15 mouse cellular contexts compared by ENCODE assay signal in the genomic region with DNA sequence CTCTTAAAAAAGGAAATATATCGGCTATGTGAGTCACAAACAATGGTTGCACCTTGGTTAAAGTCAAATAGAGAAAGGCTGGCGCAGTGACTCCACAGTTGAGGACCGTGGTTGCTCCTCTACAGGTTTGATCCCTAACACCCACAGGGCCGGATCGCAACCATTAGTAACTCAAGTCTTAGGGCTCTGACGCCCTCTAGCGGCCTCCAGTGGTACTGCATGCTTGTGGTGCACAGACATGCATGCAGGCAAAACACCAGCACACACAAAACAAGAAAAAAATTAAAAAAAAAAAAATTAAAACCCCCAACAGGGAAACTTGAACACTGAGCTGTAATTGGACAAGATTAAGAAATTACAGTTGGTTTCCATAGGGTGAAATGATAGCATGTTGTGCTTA.
A peak's percentile ranks its signal among the peaks of the same experiment; 100 is the strongest.
DNase-seq lines count a peak whose midpoint lies in the region; ATAC-seq and TF ChIP-seq lines count a peak whose summit lies in the region.
"Had no signal": no experiment of that assay in that cellular context is flagged by ENCODE, and none has a peak within 500 bp of the region (broad histone marks: within the 10 kb centered on the region; RNA-seq: fewer than 3 reads in every experiment).

No protein-coding gene starts in this region.

- no peak for DNase-seq in gastrocnemius, adult 2 months
- no peak for DNase-seq in gastrocnemius, postnatal 14 days
- DNase-seq in lung, embryonic 14.5 days = no peak
- DNase-seq in lung, postnatal 14 days = no peak
- DNase-seq in MEL-GATA-1-ER (ENCODE audit: extremely low read depth, low read depth) = peak; percentile 6
- peak; percentile 8 for DNase-seq in splenic B cell, adult 2 months (ENCODE audit: low read depth, low spot score)
- no peak for DNase-seq in natural killer cell, adult 2 months (ENCODE audit: low spot score in 2 of 2)
- DNase-seq in cerebellum, postnatal 4 days (ENCODE audit: low spot score in 2 of 2) = no peak
- DNase-seq: adrenal gland, adult 2 months; heart, postnatal 10 days; liver, embryonic 13.5 days; thymus, postnatal 36 days had no signal

- no peak overlapping the region for H3K27ac ChIP-seq in gastrocnemius, adult 2 months
- H3K27ac ChIP-seq in lung, embryonic 14.5 days (ENCODE audit: low read depth) = no peak overlapping the region
- H3K27ac ChIP-seq: embryonic facial prominence, embryonic 15.5 days; liver, embryonic 13.5 days; neural tube, embryonic 12.5 days had no signal

- ATAC-seq in lung, embryonic 14.5 days (ENCODE audit: insufficient read depth) = no peak
- ATAC-seq: intestine, embryonic 16.5 days had no signal

- peak; percentile 48 for TF ChIP-seq CTCF in gastrocnemius, adult 2 months (IDR thresholded peaks at IDR 0.05)
- TF ChIP-seq CTCF in lung, embryonic 14.5 days (IDR thresholded peaks at IDR 0.05; ENCODE audit: low read depth) = peak; percentile 51

- no peaks in the 10 kb centered on the region for H3K27me3 ChIP-seq in lung, embryonic 14.5 days (ENCODE audit: insufficient read depth, low read length)
- no peaks in the 10 kb centered on the region for H3K27me3 ChIP-seq in splenic B cell, adult 2 months (ENCODE audit: control insufficient read depth, insufficient read depth, low read length, poor library complexity, severe bottlenecking)
- H3K27me3 ChIP-seq: neural tube, embryonic 12.5 days had no signal

- no peak overlapping the region for H3K9ac ChIP-seq in lung, embryonic 14.5 days
- H3K9ac ChIP-seq: embryonic facial prominence, embryonic 15.5 days; liver, embryonic 13.5 days; neural tube, embryonic 12.5 days had no signal

- WGBS in lung, embryonic 14.5 days = 61% methylated on average over 7 of the region's 7 CpGs

- no peaks in the 10 kb centered on the region for H3K36me3 ChIP-seq in lung, embryonic 14.5 days (ENCODE audit: insufficient read depth)
- H3K36me3 ChIP-seq in splenic B cell, adult 2 months (ENCODE audit: control insufficient read depth, insufficient read depth, low read length, poor library complexity, severe bottlenecking) = no peaks in the 10 kb centered on the region
- H3K36me3 ChIP-seq: embryonic facial prominence, embryonic 15.5 days; liver, embryonic 13.5 days; neural tube, embryonic 12.5 days had no signal

- intact Hi-C loops in gastrocnemius, adult 2 months (cut with DNase I) = no loop called here
- intact Hi-C loops in gastrocnemius, postnatal 14 days (cut with DNase I; ENCODE audit: low total_unique reads) = no loop called here

- no peak overlapping the region for H3K4me3 ChIP-seq in gastrocnemius, adult 2 months
- H3K4me3 ChIP-seq in lung, embryonic 14.5 days (ENCODE audit: low read depth, low read length) = no peak overlapping the region
- H3K4me3 ChIP-seq: embryonic facial prominence, embryonic 15.5 days; liver, embryonic 13.5 days; neural tube, embryonic 12.5 days had no signal

- H3K4me2 ChIP-seq in lung, embryonic 14.5 days = no peak overlapping the region
- H3K4me2 ChIP-seq: embryonic facial prominence, embryonic 15.5 days; liver, embryonic 13.5 days; neural tube, embryonic 12.5 days had no signal

- no peaks in the 10 kb centered on the region for H3K9me3 ChIP-seq in lung, embryonic 14.5 days (ENCODE audit: low read depth, low read length)
- H3K9me3 ChIP-seq: embryonic facial prominence, embryonic 15.5 days; liver, embryonic 13.5 days; neural tube, embryonic 12.5 days had no signal

- no peaks in the 10 kb centered on the region for H3K4me1 ChIP-seq in lung, embryonic 14.5 days (ENCODE audit: insufficient read depth)
- H3K4me1 ChIP-seq: embryonic facial prominence, embryonic 15.5 days; liver, embryonic 13.5 days had no signal

Comparison
In these comparisons a context has a peak if more than half of its experiments do, and no peak if none do; other contexts are left out.
1. DNase-seq: peak in MEL-GATA-1-ER (single experiment) and splenic B cell, adult 2 months (single experiment); none in gastrocnemius, adult 2 months (single experiment), gastrocnemius, postnatal 14 days (single experiment), lung, embryonic 14.5 days (single experiment), lung, postnatal 14 days (single experiment), natural killer cell, adult 2 months (0 of 2) and cerebellum, postnatal 4 days (0 of 2).